Mouse (Mus musculus): ENCODE results near the gene Ttc17.

DNA sequence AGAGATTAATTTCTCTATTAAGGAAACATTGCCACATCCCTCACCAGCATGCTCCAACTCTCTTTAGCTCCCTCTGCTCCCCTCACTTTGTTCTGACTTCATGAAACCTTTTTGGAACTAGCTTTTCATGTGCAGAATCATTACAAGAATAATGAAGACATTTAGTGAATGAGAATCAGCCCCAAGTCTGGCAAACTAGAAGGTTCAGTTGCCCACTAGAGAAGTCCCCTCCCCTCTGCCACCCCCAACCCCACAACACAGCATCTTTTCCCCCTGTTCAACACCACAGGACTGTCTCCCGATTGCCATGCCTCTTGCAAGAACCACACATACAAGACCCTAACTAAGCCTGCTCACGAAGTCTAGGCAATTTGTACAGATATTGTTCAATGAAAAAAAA lies 142.5 kb downstream of the Ttc17 start:
- no peak for TF ChIP-seq POLR2A (IDR thresholded peaks at IDR 0.05; ENCODE audit: low read depth, low read length)
- no peak for TF ChIP-seq CTCF (IDR thresholded peaks at IDR 0.05; ENCODE audit: extremely low read depth, insufficient read depth, insufficient read length, insufficient replicate concordance)
